Mouse (Mus musculus) embryonic facial prominence, embryonic 13.5 days (tissue): ENCODE measurements around the gene Gm45717. TPM values are rescaled to one million over a fixed set of nuclear protein-coding genes. Genes with fewer than 3 reads are reported as not detected.
"Not testable (repeated sequence)": the region's sequence is repeated elsewhere in the genome, so short reads cannot be mapped to it uniquely, and the experiment has no call there.

ENCODE experiments used
- ATAC-seq: fragments of 200-750 bp; cut with Nextera tagmentation; 2 replicates; pipeline ENCODE4 v1.8.0; 2017; ENCODE audit warnings: low read depth; ENCODE audit not compliant: insufficient number of reproducible peaks, insufficient read depth, low FRiP score, low TSS enrichment
- H3K27ac ChIP-seq: fragments of 300-500 bp; sonication (generic); 2 replicates; pipeline ENCODE4 v1.5.1; 2015; ENCODE audit warnings: moderate library complexity, mild to moderate bottlenecking, inconsistent platforms
- H3K27me3 ChIP-seq: fragments of 300-500 bp; sonication (generic); 2 replicates; pipeline ENCODE4 v1.6.1; 2015; ENCODE audit warnings: mild to moderate bottlenecking, inconsistent platforms
- H3K36me3 ChIP-seq: fragments of 300-500 bp; sonication (generic); 2 replicates; pipeline ENCODE4 v1.6.1; 2015; ENCODE audit warnings: mild to moderate bottlenecking, inconsistent platforms
- H3K4me1 ChIP-seq: fragments of 300-500 bp; sonication (generic); 2 replicates; pipeline ENCODE4 v1.6.1; 2015; ENCODE audit warnings: inconsistent platforms
- H3K4me2 ChIP-seq: fragments of 300-500 bp; sonication (generic); 2 replicates; pipeline ENCODE4 v1.6.1; 2015; ENCODE audit warnings: moderate library complexity, mild to moderate bottlenecking, inconsistent platforms
- H3K4me3 ChIP-seq: fragments of 300-500 bp; sonication (generic); 2 replicates; pipeline ENCODE4 v1.5.1; 2015; ENCODE audit warnings: mild to moderate bottlenecking, inconsistent platforms
- H3K9ac ChIP-seq: fragments of 300-500 bp; sonication (generic); 2 replicates; pipeline ENCODE4 v1.6.1; 2015; ENCODE audit warnings: mild to moderate bottlenecking, inconsistent platforms
- H3K9me3 ChIP-seq: fragments of 300-500 bp; sonication (generic); 2 replicates; pipeline ENCODE4 v1.6.1; 2016; ENCODE audit warnings: inconsistent platforms
- WGBS: fragments of 180-500 bp; shearing (Covaris S2); methylation state at CpG from one replicate; pipeline ENCODE4 v1.1.7; 2015; ENCODE audit warnings: mixed read lengths; 5-methylcytosine and 5-hydroxymethylcytosine counted together
- polyA plus RNA-seq: library from polyadenylated mRNA; unstranded; fragments of >200 nt; fragmentation: Nextera tagmentation; extraction: Ambion mirVana; gene quantifications from 2 replicates; pipeline ENCODE4 v1.2.1, GENCODE M21; 2015

Gm45717 gene
- polyA plus RNA-seq, 1 experiment from 2014 or later: not detected

- ATAC-seq: no peak
- no peaks in the 10 kb centered on the region for H3K27me3 ChIP-seq
- no peaks in the 10 kb centered on the region for H3K36me3 ChIP-seq
- peaks cover 10% of the 10 kb centered on the region for H3K4me1 ChIP-seq
- H3K4me2 ChIP-seq: no peak overlapping the region
- no peak overlapping the region for H3K9ac ChIP-seq
- peak overlapping the region; percentile 22; the same call in 1 of the 2 replicates for H3K27ac ChIP-seq
- 72% methylated on average over 17 of the region's 17 CpGs for WGBS
- no peak overlapping the region for H3K4me3 ChIP-seq
- no peaks in the 10 kb centered on the region for H3K9me3 ChIP-seq
Observed at GRCm38 (mm10) chr7:140987182-140988138, 31.7 kb upstream of the Gm45717 start.

DNA sequence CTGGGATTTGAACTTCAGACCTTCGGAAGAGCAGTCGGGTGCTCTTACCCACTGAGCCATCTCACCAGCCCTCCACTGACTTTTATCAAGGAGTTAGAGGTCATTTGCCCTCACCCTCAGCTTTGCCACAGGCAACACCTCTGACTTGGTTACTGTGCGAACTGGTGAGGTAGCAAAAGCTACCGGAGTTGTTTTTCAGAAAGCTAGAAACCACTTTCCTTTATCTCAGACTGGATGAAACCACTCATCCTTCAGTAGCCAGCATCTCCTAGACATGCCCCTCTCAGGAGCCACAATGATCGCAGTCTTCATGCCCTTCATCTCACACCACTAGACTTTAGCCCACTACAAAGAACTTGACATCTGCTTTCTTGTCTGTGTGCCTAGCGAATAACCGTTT lies 27.2 kb upstream of the Gm45717 start:
- 90% methylated on average over 7 of the region's 7 CpGs for WGBS
- ATAC-seq: no peak
- Histone ChIP-seq H3K27ac (no peak overlapping the region), H3K4me2 (no peak overlapping the region), H3K36me3 (no peaks in the 10 kb centered on the region), H3K27me3 (no peaks in the 10 kb centered on the region), H3K9me3 (no peaks in the 10 kb centered on the region), H3K9ac (no peak overlapping the region), H3K4me3 (no peak overlapping the region), H3K4me1 (no peaks in the 10 kb centered on the region)

GRCm38 (mm10) chr7:140981704-140982103 lies 26.0 kb upstream of the Gm45717 start:
- no peak overlapping the region for H3K9ac ChIP-seq
- no peak overlapping the region for H3K4me3 ChIP-seq
- H3K27me3 ChIP-seq: no peaks in the 10 kb centered on the region
- WGBS: 80% methylated on average over 8 of the region's 8 CpGs
- H3K9me3 ChIP-seq: no peaks in the 10 kb centered on the region
- H3K4me1 ChIP-seq: no peaks in the 10 kb centered on the region
- no peak overlapping the region for H3K27ac ChIP-seq
- H3K4me2 ChIP-seq: no peak overlapping the region
- no peak for ATAC-seq
- no peaks in the 10 kb centered on the region for H3K36me3 ChIP-seq

GRCm38 (mm10) chr7:140976720-140977119 lies 21.0 kb upstream of the Gm45717 start:
- not testable (repeated sequence) for H3K27ac ChIP-seq, ATAC-seq, H3K27me3 ChIP-seq, H3K9me3 ChIP-seq, H3K36me3 ChIP-seq, H3K4me3 ChIP-seq, H3K4me2 ChIP-seq, H3K9ac ChIP-seq
- 80% methylated on average over 9 of the region's 9 CpGs for WGBS
- H3K4me1 ChIP-seq: peaks cover 24% of the 10 kb centered on the region

DNA sequence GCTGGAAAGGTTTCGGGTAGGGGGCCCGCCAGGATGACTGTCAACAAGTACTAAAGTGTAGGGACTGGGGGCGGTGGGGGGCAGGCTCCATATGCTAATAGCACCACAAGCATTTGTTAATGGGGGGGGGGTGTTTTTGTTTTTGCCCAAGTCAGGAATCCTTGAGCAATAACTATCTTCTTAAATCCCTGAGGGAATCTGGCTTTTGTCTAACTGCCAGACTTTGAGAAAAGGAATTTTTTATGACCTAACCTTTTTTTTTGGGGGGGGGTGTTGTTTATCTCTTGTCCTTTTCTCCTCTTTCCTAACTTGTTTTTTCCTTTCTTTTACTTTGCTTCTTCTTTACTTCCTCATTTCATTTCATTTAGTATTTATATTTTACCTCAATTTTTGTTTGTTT lies 19.7 kb upstream of the Gm45717 start:
- WGBS: 38% methylated on average over 3 of the region's 3 CpGs
- Histone ChIP-seq H3K4me1 (peaks cover 36% of the 10 kb centered on the region), H3K4me2 (peak overlapping the region; percentile 5; the same call in 1 of the 2 replicates), H3K9ac (no peak overlapping the region), H3K36me3 (no peaks in the 10 kb centered on the region), H3K4me3 (no peak overlapping the region), H3K9me3 (no peaks in the 10 kb centered on the region), H3K27me3 (no peaks in the 10 kb centered on the region), H3K27ac (0 out of 2 replicates have a peak overlapping the region, but pooled peaks have one; percentile 16)
- no peak for ATAC-seq

GRCm38 (mm10) chr7:140974940-140975339 lies 19.2 kb upstream of the Gm45717 start:
- Histone ChIP-seq H3K4me2 (peak overlapping the region; percentile 5; the same call in 1 of the 2 replicates), H3K36me3 (no peaks in the 10 kb centered on the region), H3K27ac (peak overlapping the region; percentile 16; the same call in 1 of the 2 replicates), H3K9me3 (no peaks in the 10 kb centered on the region), H3K4me1 (peaks cover 36% of the 10 kb centered on the region), H3K4me3 (no peak overlapping the region), H3K9ac (no peak overlapping the region), H3K27me3 (no peaks in the 10 kb centered on the region)
- 23% methylated on average over 9 of the region's 9 CpGs for WGBS
- ATAC-seq: no peak

GRCm38 (mm10) chr7:140973396-140974165 lies 17.8 kb upstream of the Gm45717 start:
- no peaks in the 10 kb centered on the region for H3K9me3 ChIP-seq
- H3K36me3 ChIP-seq: no peaks in the 10 kb centered on the region
- peak overlapping the region; percentile 79 for H3K27ac ChIP-seq
- no peak for ATAC-seq
- H3K4me3 ChIP-seq: no peak overlapping the region
- H3K4me1 ChIP-seq: peaks cover 39% of the 10 kb centered on the region
- WGBS: 25% methylated on average over 14 of the region's 14 CpGs
- H3K27me3 ChIP-seq: no peaks in the 10 kb centered on the region
- H3K4me2 ChIP-seq: no peak overlapping the region
- no peak overlapping the region for H3K9ac ChIP-seq

DNA sequence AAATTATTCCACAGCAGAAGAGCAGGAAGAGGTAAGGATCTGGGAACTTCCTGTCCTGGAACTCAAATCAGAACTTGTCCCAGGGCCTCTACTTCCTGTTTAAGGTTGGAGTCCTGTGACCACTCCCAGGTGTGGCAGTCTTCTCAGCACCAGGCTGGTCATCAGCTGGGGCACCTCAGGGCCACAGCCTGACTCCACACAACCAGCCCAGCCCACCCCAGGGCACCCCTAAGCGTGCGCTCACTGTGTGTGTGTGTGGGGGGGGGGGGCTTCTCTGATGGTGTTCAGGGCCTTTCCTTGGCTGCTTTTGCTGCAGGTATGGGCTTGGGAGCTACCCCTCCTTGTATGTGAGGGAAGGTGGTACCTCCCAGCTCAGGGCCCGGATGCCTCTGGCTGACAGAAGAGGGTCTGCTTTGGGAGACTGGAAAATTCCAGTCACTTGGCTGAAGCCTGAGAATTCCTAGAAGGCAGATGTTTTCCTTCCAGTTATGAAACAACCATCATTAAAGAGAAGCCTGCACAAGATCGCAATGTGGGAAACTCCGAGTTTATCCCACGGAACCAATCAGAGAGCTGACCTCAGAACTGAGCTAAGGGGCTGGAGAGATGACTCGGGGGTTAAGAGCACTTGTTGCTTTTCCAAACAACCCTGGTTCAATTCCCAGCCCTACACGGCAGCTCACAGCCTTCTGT lies 15.9 kb upstream of the Gm45717 start:
- H3K9me3 ChIP-seq: no peaks in the 10 kb centered on the region
- no peak overlapping the region for H3K9ac ChIP-seq
- peaks cover 54% of the 10 kb centered on the region for H3K4me1 ChIP-seq
- H3K36me3 ChIP-seq: no peaks in the 10 kb centered on the region
- H3K4me3 ChIP-seq: no peak overlapping the region
- no peaks in the 10 kb centered on the region for H3K27me3 ChIP-seq
- 59% methylated on average over 8 of the region's 8 CpGs for WGBS
- peak; percentile 58; the same call in 1 of the 2 replicates for ATAC-seq
- no peak overlapping the region for H3K4me2 ChIP-seq
- H3K27ac ChIP-seq: peak overlapping the region; percentile 65

- ATAC-seq: no peak
- Histone ChIP-seq H3K9me3 (no peaks in the 10 kb centered on the region), H3K4me3 (no peak overlapping the region), H3K9ac (no peak overlapping the region), H3K36me3 (no peaks in the 10 kb centered on the region), H3K27me3 (no peaks in the 10 kb centered on the region), H3K4me1 (peaks cover 54% of the 10 kb centered on the region), H3K4me2 (no peak overlapping the region), H3K27ac (peak overlapping the region; percentile 65)
- WGBS: 46% methylated on average over 7 of the region's 7 CpGs
Observed at GRCm38 (mm10) chr7:140970931-140971330, 15.2 kb upstream of the Gm45717 start.

GRCm38 (mm10) chr7:140968710-140969109 lies 13.0 kb upstream of the Gm45717 start:
- Histone ChIP-seq H3K4me1 (peaks cover 41% of the 10 kb centered on the region), H3K4me2 (peak overlapping the region; percentile 53)
- not testable (repeated sequence) for H3K4me3 ChIP-seq, ATAC-seq, H3K36me3 ChIP-seq, H3K9me3 ChIP-seq, H3K9ac ChIP-seq, H3K27ac ChIP-seq, H3K27me3 ChIP-seq
- WGBS: 37% methylated on average over 3 of the region's 3 CpGs
